Mouse (Mus musculus) spleen, adult 10 weeks (tissue): ENCODE measurements around the gene Cacng5. TPM values are rescaled to one million over a fixed set of nuclear protein-coding genes. Genes with fewer than 3 reads are reported as not detected.

Experiments used
- polyA plus RNA-seq: library from polyadenylated mRNA; stranded (reverse); fragments of 350-450 nt; fragmentation: Illumina TruSeq; extraction: RNeasy Lipid Tissue Mini Kit (QIAGEN cat#74804); gene quantifications from one replicate; pipeline ENCODE4 v1.2.3, GENCODE M21; 2015; ENCODE audit warnings: low replicate concordance; ENCODE audit not compliant: insufficient read depth

The Cacng5 gene
- polyA plus RNA-seq, result not detected

DNA sequence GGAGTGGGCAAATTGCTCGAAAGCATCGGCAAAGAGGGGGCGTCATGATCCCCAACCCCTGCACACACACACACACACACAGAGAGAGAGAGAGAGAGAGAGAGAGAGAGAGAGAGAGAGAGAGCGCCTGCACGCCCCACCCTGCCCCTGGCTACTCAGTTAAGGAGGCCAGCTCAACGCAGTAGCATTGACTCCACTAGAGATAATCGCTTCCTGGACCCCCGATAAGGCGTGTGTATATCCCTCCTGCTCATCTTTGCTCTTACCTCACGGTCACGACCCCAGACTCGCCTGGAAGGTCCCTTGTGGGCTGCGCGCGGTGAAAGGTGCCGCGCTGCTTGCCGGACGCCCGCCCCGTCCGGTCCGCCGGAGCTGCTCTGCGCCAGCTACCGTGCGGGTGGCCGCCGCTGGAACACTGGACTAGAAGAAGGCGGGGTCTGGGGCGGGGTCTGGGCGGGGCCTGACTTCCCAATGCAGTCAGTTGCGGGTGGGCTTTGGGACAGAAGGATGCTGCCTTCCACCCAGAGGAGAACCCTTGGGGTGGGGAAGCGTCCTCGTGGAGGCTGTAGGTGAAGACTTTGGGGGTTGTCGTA lies at the start of gene Cacng5:
TSS of gene Cacng5 (minus strand) at position 422 of the 593 bp plus-strand sequence.

Other genes with a start within 250 kb of the Cacng5 start
- gene Cacng1, start 198.5 kb downstream of the Cacng5 start, polyA plus RNA-seq, result not detected
- 0.36 TPM for gene Cacng4, start 120.5 kb downstream of the Cacng5 start, polyA plus RNA-seq